Comparison of ENCODE assay signal across 10 mouse cellular contexts in the genomic region with DNA sequence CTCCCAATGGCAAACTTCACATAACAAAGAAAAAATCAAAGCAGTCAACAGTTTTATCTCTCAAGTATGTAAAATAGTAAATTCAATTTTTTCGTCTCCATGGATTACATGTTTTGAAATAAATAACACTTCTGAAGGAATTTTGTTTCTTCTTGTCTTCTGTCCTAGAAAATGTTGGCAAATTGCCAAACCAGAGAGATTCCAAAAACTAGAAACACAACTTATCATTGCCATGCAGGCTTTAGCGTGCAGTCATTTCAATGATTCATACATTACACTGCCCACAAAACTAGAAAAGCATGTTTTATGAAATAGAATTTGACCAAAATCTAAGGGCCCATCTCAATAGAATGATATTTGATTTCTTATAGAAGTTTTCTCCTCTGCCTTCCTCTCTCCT.
"Had no signal": no experiment of that assay in that cellular context is flagged by ENCODE, and none has a peak within 500 bp of the region (broad histone marks: within the 10 kb centered on the region; RNA-seq: fewer than 3 reads in every experiment).

No protein-coding gene starts in this region.

- H3K4me2 ChIP-seq: liver, embryonic 11.5 days; liver, embryonic 15.5 days; midbrain, embryonic 13.5 days; neural tube, embryonic 12.5 days had no signal

- ATAC-seq: midbrain, embryonic 13.5 days had no signal

- H3K36me3 ChIP-seq: limb, embryonic 10.5 days; liver, embryonic 15.5 days; midbrain, embryonic 13.5 days; neural tube, embryonic 12.5 days had no signal

- H3K4me3 ChIP-seq: layer of hippocampus, adult 2 months; limb, embryonic 10.5 days; liver, embryonic 15.5 days; midbrain, embryonic 13.5 days; neural tube, embryonic 12.5 days had no signal

- H3K9me3 ChIP-seq: limb, embryonic 10.5 days; liver, embryonic 15.5 days; midbrain, embryonic 13.5 days; neural tube, embryonic 12.5 days had no signal

- H3K27ac ChIP-seq: layer of hippocampus, adult 2 months; limb, embryonic 10.5 days; liver, embryonic 15.5 days; midbrain, embryonic 13.5 days; neural tube, embryonic 12.5 days had no signal

- H3K9ac ChIP-seq: liver, embryonic 15.5 days; midbrain, embryonic 13.5 days; neural tube, embryonic 12.5 days had no signal

- DNase-seq: kidney, postnatal 10 days; kidney, postnatal 4 days; lung, adult 2 months; thymus, postnatal 36 days had no signal

- H3K27me3 ChIP-seq: liver, embryonic 15.5 days; midbrain, embryonic 13.5 days; neural tube, embryonic 12.5 days had no signal

- H3K4me1 ChIP-seq: limb, embryonic 10.5 days; liver, embryonic 15.5 days; midbrain, embryonic 13.5 days; neural tube, embryonic 12.5 days had no signal
